Mouse (Mus musculus) WW6 (cell line): ENCODE measurements at regions not wholly inside any gene's neighbourhood (a gene's known extent, or its start where the extent isn't known, plus 50 kb on each side); places are given as distances from the start of the nearest gene placed in this dataset.

ENCODE experiments used
- DNase-seq: peaks from one replicate; pipeline ENCODE4 v3.0.0-alpha.2; 2013; ENCODE audit warnings: low read depth, low spot score

DNA sequence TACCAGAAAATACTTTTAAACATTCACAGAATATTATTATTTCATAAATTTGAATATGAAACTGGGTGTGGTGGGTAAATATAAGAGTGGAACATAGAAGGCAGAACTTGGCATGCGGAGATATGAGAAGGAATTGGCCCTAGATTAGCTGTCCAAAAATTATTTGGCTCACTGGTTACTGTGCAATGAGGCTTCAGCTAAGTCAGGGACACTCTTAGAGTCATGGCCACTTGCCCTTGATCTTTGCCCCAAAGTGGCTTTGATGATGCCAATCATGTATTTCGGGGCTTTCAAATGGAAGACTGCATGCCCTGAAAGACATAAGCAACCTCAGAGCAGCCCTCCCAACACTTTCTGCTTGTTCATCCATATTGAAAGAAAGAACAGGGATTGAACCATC lies 76.9 kb downstream of the Pxdc1 start:
- DNase-seq = no peak

DNA sequence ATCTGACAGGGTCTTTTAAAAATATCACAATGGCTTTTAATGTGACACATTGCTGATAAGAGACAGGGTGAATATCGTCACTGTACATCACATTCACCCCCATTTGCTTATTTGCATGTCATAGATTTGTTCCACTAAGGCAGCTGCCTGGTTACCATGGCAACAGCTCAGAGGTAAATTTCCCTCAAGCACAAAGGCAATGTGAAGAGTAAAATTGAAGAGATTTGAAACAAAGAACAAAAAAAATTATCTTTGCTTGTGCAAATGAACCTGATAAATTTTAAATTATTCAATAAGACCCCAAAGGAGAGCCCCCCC lies 77.3 kb downstream of the Pxdc1 start:
- DNase-seq = no peak

DNA sequence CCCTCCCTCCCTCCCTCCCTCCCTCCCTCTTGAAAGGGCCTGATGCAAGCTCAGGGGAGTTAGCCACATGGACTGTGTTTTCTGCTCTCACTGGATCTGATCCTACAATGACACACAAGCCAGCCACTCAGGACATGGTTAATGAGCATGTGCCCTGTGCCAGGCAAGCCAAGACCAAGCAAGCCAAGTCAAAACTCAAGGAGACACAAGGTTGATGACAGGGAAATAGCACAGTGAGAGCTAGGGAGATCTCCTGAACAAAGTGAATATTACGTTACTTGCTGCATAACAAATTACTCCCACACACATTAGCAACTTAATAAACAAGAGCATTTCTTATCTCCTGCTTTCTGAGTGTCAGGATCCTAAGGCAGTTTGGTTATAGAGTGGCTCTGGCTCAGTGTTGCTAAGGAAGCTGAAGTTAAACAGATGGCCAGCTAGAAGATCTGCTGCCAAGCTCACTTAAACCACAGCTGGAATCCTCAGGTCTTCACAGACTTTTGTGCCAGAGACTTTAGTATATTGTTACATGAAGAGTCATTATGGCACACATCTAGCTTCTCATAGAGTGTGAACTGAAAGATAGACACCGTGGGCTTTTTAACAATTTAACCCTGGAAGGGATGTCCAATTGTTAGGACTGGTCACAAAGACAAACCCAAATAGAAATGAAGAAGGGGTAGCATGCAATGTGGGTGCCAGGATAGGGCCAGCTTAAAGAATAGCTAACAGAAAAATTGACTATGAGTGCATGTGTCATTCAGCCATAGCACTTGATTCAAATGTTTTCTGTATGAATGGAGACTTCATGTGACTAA lies 77.9 kb downstream of the Pxdc1 start:
- no peak for DNase-seq

DNA sequence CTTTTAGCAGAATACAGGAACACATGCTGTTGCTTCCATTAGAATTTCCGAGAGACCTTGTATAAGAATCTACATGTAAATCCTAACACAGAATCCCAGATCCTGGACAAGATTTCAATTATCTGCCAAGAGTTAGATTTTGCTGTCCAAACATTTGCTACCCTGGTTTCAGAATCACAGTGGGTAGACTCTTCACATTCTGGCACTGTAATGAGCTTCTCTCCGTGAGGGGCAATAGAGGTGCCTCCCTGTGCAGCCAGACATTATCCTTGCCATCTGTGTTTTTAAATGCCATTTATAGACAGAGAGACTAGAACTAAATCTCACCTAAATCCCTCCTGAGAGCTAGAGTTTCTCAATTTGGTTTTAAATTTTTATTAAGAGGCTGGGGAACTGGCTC lies 84.0 kb downstream of the Pxdc1 start:
- DNase-seq = no peak

DNA sequence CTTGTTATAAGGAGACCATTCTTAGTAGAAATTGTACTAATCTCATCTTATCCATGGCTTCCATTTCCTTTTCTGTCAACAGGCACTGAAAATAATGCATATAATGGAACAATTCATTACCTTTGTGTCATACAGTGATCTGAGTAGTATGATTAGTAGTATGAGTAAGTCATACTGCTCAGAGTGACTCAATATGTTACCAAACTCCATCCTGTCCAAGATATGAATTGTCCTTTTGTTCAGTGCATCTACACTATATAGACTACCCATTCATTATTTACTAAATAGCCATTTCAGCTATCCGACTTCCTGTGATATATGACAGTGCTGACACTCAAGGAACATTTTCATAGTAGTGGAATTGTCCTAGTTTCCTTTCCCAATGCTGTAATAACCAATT lies 86.6 kb downstream of the Pxdc1 start:
- no peak for DNase-seq

DNA sequence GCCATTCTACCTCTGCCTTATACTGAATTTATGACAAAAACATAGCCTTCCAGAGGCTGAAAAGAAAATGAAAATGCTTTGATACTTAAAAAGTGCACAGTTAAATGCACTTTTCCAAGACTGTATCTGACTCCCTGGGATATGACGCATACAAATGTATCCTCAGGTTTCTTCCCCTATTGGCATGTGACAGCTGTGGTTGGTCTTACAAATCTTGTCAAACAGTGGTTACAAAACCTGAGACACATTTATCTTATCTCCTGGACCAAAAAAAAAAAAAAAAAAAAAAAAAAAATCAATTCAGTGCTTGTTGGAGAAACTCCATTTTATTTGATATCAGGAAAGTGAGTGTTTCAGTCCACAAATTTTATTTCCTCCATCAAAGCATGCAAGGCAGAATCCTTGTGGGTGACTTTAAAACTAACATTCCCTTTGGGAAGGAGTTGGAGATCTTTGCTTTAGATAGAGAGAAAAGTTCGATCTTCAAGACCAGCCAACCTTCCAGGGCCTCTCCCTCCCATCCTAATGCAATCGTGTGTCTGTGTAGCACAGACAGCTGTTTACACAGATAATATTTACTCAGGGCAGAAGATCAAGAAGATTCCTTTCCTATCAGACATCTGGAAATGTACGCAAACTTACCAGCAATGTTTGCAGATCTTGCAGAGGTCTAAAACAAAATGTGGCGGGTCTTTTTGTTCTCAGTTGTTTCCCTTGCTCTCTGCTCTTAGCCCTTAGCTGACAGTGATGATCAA lies 103.0 kb downstream of the Pxdc1 start:
- DNase-seq = no peak

DNA sequence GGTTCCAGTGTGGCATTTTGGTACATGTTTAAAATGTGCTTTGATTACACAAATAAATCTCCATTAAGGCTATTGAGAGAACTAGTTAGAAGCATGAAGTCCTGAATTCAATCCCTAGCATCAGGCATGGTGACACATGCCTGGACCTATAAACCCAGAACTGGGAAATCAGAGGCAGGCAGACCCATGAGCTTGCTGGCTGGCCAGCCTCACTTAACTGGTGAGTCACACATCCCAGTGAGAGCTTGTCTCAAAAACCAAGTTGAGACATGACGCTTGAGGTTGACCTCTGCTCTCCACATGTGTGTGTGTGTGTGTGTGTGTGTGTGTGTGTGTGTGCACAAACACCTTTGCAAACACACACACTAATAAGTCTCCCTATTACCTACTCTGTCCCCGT lies 112.6 kb downstream of the Pxdc1 start:
- no peak for DNase-seq

DNA sequence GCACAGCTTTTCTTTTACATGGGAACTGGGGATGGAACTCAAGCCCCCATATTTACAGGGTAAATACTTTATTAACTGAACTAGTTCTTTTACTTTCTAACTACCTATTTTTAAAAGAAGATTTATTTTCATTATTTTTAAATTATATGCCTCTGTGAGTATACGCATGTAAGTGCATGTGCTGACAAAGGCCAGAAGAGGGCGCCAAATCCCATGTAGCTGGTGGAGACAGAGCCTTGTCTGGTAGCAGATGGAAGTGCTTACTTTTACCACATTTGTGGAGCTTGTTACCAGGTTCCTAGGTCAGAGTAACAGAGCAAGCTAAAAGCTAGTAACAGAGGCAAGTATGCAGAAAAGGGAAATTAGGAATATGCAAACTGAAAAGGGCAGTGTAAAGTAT lies 119.4 kb downstream of the Pxdc1 start:
- no peak for DNase-seq

DNA sequence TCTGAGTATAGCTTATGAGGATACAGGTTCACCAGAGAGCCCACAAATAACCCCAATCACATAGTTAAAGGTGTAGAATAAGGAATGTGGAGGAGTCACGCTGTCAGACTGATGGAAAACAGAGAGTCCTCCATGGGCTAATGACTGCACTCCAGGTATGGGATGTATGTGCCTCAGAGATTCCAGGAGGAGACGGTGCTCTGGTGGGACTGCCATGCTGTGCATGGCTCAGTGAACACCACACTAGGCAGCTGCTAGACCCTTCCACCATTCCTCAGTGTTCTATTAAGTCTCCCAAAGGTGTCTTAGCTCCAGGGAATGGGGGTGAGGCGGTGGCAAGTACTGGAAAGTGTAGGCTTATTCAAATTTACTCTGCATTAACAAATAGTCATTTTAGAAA lies 142.0 kb downstream of the Pxdc1 start:
- no peak for DNase-seq

DNA sequence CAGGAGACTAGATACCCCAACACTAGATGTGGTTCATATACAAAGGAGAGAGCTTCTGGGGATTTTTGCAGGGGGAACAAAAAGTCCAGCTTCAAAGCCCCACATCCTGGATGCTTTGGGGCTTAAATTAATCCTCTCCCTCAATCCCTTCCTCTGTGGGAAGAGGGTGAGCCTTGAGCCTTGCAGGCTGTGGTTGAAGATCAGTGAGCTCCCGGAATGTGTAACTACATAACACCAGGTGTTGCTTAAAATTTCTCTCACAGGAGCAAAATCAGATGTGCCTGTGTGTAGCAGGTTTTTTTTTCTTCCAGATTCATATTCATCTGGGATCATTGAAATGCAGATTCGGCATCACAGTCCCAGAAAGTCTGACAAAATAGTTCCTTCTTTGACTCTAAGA lies 146.1 kb downstream of the Pxdc1 start:
- DNase-seq = no peak

DNA sequence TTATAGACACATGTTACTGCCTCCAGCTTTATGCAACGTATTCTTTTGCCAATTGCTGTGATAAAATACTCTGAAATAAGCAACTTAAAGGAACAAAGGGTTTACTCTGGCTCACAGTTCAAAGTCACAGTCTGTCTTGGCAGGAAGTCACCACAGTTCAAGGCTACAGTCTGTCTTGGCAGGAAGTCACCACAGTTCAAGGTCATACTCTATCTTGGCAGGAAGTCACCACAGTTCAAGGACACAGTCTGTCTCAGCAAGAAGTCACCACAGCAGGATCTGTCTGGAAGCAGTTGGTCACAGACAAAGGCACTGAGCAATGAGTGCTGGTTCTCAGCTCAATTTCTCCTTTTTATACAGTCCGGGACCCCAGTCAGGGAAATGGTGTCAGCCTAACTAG lies 147.4 kb downstream of the Pxdc1 start:
- no peak for DNase-seq

DNA sequence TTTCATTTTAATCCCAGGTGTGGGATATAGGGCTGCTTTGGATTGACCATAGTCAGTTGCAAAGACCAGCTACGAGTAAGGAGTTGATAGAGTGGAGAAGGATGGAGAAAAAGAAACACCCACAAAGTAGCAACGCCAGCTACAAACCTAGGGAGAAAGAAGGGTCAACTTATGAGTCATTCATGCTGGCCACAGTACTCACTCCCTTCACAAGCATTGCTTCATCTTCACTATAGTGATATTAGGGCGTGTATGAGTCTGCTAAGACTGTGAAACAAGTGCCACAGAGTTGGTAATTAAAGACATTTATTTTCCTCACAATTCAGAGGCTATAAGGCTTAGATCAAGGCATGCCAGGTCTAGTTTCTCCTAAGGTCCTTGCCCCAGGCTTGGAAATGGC lies 148.4 kb downstream of the Pxdc1 start:
- DNase-seq = no peak

DNA sequence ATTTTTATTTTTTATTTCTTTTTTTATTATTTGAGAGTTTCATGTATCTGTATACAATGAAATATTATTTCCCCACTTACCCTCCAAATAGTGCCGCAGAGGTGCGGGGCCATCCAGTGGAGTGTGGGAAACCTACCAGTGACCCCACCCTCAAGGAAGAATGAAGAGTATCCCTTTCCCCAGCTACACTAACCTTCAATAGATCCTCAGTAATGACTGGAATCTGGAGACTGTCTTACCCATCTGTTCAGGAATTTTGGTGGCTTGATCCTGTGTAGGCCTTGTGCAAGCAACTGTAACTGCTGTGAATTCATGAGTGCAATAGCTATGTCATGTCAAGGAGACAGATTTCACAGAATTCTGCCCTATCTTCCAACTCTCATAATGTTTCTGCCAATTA lies 153.9 kb upstream of the Slc22a23 start:
- no peak for DNase-seq

DNA sequence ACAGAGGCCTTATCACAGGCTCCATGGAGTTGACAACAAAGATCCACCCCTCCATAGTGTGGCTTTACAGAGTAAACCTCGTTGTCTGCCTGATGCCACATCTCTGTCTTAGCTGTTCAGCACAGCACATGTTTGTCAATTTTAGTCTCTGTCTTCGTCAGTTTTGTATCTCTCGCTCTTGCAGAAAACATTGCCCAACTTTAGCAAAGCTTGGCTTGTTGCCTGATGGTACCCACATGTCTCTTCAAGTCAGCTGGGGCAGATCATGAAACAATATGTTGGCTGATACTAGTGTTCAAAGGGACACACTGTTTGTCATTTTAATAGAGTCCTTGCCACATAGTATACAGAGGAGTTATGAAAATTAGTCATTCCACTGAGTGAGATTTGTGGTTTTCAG lies 152.7 kb upstream of the Slc22a23 start:
- no peak for DNase-seq

DNA sequence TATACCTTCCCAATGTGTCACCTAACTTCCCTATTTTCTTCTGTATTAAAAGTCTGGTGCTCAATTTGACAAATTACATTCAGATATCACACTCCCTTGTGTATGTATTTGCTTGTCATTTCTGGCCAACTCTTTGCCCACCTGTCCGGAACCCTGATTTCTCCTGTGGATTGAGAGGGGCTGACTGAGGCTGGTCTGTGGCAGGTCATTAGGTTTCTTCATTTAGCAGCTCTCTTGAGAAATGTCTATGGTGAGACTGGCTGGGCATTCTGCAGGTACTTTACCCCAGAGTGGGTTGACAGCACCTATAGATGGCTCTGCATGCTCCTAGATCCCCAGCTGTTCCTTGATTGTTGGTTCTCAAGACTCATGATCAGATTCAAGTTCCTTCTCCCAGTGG lies 139.8 kb upstream of the Slc22a23 start:
- DNase-seq = no peak

DNA sequence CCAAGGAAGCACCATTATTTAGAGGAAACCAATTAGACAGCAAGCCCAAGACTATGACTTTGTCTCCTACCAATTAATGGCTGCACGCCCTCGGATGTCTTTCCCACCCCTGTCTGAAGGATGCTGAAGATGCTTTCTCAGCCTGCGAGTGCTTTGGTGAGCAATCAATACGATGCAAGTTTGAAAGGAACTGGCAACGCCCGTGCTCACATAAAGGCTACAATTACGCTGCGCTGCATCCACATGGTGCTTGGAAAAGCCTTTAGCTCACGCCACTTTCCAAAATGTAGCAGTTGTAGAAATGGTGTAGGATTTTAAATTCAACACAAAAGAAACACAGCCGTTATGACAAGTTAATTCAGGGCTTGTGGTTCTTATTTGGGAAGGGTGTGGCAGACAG lies 136.5 kb upstream of the Slc22a23 start:
- no peak for DNase-seq

DNA sequence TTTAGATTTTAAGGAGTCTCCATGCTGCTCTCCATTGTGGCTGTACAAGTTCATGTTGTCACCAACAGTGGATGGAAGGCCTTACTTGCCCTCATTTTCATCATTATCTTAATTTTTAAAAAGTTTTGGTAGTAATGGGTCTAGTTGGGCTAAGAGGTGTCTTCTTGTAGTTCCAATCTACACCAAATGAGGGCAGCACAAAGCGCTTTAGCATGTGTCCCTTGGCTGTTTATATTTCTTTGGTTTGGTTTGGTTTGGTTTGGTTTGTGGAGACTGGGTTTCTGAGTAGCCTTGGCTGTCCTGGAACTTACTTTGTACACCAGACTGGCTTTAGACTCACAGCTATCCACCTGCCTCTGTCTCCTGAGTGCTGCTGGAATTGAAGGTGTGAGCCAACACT lies 125.4 kb upstream of the Slc22a23 start:
- peak; percentile 4 for DNase-seq

DNA sequence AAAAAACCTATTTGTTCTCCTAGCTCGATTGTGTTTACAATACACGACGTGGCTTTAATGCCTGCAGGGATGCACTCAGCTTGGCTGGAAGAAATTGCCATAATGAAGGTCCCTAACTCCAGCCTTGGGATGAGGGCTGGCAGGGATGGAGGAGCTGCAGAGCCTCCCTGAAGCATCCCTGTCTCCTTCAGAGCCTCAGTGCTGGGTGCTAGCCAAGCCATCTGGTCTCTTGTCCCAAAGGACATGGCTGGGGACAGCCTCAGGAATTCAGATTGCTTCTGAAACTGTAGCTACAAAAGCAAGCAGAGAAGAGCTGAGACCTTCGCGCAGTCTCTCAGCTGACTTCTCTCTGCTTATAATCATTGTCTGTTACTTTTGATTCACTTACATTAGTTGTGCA lies 124.6 kb upstream of the Slc22a23 start:
- DNase-seq = no peak

DNA sequence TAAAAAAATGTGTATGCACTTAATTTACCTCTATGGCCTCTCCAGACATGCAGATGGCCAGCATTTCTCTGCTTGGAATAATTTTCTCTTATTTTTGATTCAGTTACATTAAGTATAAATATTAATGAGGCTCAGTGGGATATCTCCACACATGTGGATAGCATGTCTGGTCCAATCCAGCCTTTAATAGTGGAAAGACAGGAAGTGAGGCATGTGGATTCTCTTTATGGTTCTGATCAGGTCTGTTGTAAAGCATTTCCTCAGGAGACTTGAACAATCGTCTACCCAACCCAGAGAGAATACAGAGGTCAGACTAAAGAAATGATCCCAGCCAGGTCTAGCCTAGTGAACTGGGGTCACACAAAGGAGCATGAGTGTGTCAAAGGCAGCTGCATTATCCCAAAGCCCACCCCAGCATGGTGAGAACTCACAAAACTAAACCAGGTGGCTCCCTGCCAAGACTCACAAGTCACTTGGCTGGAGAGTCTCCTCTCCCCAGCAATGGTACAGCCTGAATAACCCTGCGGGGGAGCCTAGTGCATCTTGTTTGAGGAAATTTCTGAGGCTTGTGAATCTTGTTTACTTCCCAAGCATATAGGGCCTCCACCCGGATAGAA lies 123.3 kb upstream of the Slc22a23 start:
- no peak for DNase-seq

DNA sequence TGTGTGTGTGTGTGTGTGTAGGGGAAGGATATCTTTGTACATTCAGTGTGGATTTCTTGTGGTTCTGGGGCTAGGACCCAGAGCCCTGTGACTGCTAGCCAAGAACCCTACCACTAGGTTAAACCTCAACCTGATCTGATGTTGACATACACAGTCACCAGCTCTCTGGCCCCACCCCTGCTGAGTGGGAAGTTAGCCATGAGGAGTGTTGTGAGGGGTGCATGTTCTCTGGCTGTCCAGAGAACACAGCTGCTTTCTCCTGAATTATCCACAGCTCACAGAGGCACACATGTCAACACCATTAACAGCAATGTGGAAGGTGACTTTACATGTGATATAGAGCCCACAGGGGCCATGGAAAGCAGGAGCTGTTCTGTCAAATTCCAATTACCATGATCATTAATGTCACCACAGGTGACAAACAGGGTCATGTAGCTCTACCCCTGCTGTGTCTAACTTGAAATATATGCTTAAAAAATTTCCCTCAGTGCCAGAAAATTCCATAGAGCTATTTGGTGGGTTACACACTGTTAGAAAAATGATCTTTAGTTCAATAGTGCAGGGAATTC lies 121.0 kb upstream of the Slc22a23 start:
- no peak for DNase-seq

DNA sequence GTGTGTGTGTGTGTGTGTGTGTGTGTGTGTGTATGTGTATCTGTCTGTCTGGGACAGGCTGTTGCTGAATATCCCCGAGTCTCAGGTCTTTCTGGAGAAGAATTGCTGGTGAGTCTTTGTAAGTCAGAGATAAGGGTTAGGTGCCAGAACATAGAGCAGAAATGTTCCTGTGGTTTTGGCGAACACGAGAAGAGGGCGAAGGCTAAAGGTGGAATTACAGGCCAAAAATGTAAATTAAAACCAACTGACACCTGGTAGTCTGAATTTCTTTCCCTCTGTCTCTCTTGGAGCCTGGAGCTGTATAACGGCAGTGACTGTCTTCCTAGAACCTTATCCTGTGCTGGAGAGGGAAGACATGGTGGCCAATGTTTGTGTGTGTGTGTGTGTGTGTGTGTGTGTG lies 120.5 kb upstream of the Slc22a23 start:
- DNase-seq = no peak

DNA sequence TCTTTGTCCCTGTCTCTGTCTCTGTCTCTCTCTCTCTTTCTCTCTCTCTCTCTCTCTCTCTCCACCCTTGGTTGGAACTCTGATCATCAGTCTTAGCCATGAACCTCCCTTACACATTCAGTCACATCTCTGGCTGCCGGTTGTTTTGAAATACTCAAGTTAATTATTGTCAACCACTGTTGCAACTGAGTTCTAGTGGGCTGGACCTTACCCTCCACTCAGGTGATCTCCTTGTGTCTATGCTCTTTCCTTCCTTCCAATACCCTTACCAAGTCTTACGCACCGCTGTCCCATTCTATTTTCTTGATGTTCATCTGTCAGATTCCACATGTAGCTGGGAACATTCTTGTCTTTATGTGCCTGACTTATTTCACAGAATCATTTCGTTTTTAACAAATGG lies 119.2 kb upstream of the Slc22a23 start:
- no peak for DNase-seq
